Mouse (Mus musculus): Measurements from ENCODE around the gene Itpr3.

GRCm38 (mm10) chr17:27126974-27127373 lies 69.9 kb downstream of the Itpr3 start:
- TF ChIP-seq CHD2 (IDR thresholded peaks at IDR 0.05; ENCODE audit: low read depth, low read length) (no peak), ZNF384 (IDR thresholded peaks at IDR 0.05; ENCODE audit: low read depth, low read length) (no peak), ZC3H11A (IDR thresholded peaks at IDR 0.05; ENCODE audit: borderline replicate concordance, low read depth, low read length) (no peak)

Measured in ES-E14 (cell line).